Mouse (Mus musculus) right cerebral cortex, postnatal 36 days (tissue): ENCODE measurements at regions not wholly inside any gene's neighbourhood (a gene's known extent, or its start where the extent isn't known, plus 50 kb on each side); places are given as distances from the start of the nearest gene placed in this dataset.

Experiments used
- DNase-seq, 2 experiments: peaks; one replicate each; pipeline ENCODE4 v3.0.0; 2022; ENCODE audit warnings: low spot score in 2 of 2, mixed read lengths in 1 of 2

DNA sequence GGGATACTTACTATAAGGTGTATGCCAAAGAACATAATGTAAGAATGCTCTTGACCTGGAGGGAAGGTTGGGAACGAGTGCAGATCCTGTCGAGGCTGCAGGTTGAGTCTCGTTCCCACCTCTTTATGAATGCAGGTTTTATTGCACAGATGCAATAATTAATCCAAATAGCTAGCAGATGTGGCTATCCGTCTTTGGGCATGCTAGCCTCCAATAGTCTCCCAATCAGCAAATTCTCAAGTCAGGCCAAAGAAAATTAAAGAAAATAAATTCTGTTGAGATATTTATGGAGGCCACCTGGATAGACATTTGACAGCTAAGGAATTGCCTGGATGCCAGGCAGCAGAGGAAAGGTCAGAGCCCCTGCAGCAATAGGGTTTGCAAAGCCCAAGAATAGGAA, 175.7 kb upstream of the Spag17 start:
- no peak for DNase-seq

- no peak for DNase-seq
These were observed 168.8 kb upstream of the Spag17 start for GRCm38 (mm10) chr3:99716381-99716780.

- no peak for DNase-seq
These were observed 147.0 kb upstream of the Spag17 start for GRCm38 (mm10) chr3:99738093-99738803.

DNA sequence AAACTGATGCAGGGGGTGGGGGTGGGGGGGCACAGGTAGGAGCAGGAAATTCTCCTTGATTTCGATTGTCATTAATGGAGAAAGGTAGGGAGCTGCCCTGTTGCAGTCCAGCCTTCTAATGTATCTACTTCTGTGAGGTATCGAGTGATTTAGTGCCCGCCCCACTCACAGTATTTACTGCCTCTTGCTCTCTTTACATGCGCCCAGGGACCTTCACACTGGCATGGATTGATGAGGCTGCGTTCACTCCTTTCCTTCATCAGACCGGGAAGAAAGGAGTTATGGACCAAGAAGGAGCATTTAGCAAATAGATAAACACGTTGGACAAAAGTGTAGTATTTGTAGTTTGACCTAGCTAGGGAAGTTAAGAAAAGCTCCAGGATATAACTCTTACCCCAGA, 145.6 kb upstream of the Spag17 start:
- no peak for DNase-seq

- DNase-seq = no peak
These were observed 143.7 kb upstream of the Spag17 start for GRCm38 (mm10) chr3:99741249-99742222.

DNA sequence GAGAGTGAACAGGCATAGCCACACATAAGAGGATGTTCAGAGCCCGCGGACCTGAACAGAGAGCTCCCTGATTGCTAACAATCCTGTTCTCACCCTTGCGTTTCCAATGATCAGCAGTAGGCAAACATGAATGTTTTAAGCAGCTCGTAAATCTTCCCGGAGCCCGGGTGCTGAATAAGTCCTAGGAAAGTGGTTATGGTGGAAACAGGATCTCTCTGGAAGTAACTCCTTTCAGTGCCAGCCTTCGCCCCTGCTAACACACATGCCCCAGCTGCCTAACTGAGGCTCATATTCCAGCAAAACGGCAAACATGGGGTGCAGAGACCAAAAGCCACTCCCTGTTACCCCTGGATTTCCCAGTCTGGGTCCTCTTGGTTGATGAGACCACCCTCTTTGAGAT, 135.5 kb upstream of the Spag17 start:
- DNase-seq = no peak

DNA sequence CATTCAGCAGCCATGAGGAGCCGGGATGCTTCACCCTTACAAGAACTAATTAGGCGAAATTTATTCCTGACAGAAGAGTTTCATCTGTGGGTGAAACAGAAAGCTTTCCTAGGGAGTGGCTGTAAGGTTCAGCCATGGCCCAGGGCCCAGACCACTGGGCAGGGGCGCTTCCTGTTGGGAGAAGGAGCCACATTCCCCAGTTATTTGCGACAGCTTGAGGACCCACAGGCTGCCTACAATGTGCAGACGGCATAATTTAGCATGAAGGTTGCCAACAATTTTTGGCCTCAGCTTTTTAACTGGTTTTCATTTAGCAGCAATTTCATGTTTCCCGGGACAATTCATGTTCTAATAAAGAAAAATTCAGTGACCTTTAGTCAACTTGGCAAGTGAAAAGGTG, 106.7 kb upstream of the Spag17 start:
- no peak for DNase-seq

GRCm38 (mm10) chr3:99785955-99786529, 99.2 kb upstream of the Spag17 start:
- no peak for DNase-seq

- DNase-seq = no peak
These were observed 93.9 kb upstream of the Spag17 start for GRCm38 (mm10) chr3:99791316-99791715.

DNA sequence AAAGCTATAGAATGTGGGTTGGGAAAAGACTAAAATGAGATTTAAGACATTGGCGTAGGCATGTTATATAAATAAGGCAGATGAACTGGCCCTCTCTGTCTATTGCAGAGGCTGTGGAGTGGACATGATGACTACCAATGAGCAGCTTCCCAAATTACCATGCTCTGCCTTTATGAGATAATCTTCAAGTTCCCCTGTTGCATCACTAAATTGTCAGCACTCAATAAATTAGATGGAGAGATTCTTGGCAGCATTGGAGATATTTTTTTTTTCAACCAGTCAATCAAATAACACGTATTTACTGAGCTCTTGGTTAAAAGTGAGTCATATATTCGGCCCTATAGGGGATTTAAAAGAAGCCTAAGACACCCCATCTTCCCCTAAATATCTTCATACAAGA, 91.6 kb upstream of the Spag17 start:
- no peak for DNase-seq

- no peak for DNase-seq
These were observed 89.4 kb upstream of the Spag17 start for GRCm38 (mm10) chr3:99795835-99796234.

GRCm38 (mm10) chr3:99797791-99798190, 87.4 kb upstream of the Spag17 start:
- DNase-seq = no peak

GRCm38 (mm10) chr3:99810532-99810931, 74.7 kb upstream of the Spag17 start:
- no peak for DNase-seq

- no peak for DNase-seq
These were observed 73.9 kb upstream of the Spag17 start for GRCm38 (mm10) chr3:99811276-99811675.

- no peak for DNase-seq
These were observed 72.4 kb upstream of the Spag17 start for GRCm38 (mm10) chr3:99812836-99813235.

DNA sequence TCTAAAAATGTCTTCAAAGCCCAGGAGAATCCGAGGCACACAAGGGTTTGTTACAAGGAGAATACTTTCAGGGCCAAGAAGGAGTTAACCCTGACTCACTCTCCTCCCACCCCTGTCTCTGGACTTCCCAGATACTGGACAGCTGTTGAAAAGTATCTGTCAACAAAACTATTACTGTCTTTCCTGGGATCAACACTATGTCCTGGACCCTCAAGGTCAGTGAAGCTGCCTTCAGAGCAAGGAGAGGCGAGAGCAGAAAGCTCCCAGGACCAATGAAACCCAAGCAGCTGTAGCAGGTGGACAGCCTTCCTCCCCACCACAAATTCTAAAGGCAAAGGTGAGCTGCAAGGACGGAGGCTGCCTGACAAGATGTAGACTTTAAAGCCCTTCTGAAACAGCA, 70.1 kb upstream of the Spag17 start:
- DNase-seq = no peak

DNA sequence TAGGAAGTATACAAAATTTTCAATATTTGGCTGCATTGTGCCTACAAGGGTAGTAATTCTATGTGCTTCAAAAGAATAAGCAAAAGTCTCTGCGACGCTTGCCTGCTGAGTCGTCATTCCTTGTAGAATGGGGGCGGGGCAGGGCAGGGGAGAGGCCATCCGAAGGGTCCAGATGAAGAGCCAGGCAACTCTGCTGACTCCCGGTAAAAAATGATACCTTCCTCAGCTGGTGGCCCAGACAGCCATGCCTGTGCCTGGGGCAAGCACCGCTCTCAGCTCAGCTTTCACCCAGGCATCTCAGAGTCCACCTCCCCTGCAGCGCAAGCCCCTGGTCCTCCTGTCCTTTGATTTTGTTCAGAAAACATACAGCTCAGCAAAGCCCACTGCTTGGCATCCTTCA, 67.2 kb upstream of the Spag17 start:
- DNase-seq = no peak

DNA sequence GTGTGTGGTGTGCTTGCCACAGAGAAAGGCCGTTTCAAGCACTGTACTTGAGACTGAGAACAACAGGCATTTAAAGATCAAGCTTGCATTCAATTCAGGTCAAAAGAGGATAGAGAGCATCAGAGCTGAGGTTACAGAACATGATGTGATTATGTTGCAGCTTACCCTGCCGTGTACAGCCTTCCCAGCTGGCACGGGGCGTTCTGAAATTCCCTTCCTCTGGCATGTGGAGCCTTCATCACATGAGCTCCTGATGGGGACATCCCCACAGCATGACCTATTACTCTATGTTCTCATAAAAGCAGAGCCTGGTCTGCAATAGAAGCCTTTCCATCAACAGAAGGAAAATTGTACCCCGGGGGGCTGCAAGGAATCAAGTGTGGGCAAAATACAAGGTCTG, 62.5 kb upstream of the Spag17 start:
- DNase-seq = no peak

- no peak for DNase-seq
These were observed 62.0 kb upstream of the Spag17 start for GRCm38 (mm10) chr3:99823256-99823655.
